Mouse (Mus musculus): ENCODE measurements at regions not wholly inside any gene's neighbourhood (a gene's known extent, or its start where the extent isn't known, plus 50 kb on each side); places are given as distances from the start of the nearest gene placed in this dataset.

GRCm38 (mm10) chr3:18460267-18460666, 512.1 kb downstream of the Cypt12 start:
- H3K9me3 ChIP-seq (ENCODE audit: control insufficient read depth, low read length): no peaks in the 10 kb centered on the region
- no peak overlapping the region for H3K4me2 ChIP-seq (ENCODE audit: low read depth, low read length)
- no peaks in the 10 kb centered on the region for H3K36me3 ChIP-seq (ENCODE audit: control insufficient read depth, insufficient read depth, low read length)
- H3K27ac ChIP-seq (replicated peaks; ENCODE audit: low read depth, low read length): no peak overlapping the region
- no peak for DNase-seq (ENCODE audit: low spot score)
- ATAC-seq (ENCODE audit: low read depth): no peak
- no peaks in the 10 kb centered on the region for H3K27me3 ChIP-seq (replicated peaks; ENCODE audit: control insufficient read depth, insufficient read depth, low read length)
- WGBS: 84% methylated on average over 1 of the region's 1 CpGs
- no peak overlapping the region for H3K9ac ChIP-seq (ENCODE audit: low read depth, low read length)
- no peak overlapping the region for H3K4me3 ChIP-seq (ENCODE audit: low read depth, low read length)
- no peaks in the 10 kb centered on the region for H3K4me1 ChIP-seq (ENCODE audit: control insufficient read depth, insufficient read depth, low read length)

- Histone ChIP-seq H3K9me3 (ENCODE audit: control insufficient read depth, low read length) (no peaks in the 10 kb centered on the region), H3K27ac (replicated peaks; ENCODE audit: low read depth, low read length) (no peak overlapping the region), H3K4me3 (ENCODE audit: low read depth, low read length) (no peak overlapping the region), H3K9ac (ENCODE audit: low read depth, low read length) (no peak overlapping the region), H3K4me2 (ENCODE audit: low read depth, low read length) (no peak overlapping the region), H3K27me3 (replicated peaks; ENCODE audit: control insufficient read depth, insufficient read depth, low read length) (no peaks in the 10 kb centered on the region), H3K36me3 (ENCODE audit: control insufficient read depth, insufficient read depth, low read length) (no peaks in the 10 kb centered on the region), H3K4me1 (ENCODE audit: control insufficient read depth, insufficient read depth, low read length) (no peaks in the 10 kb centered on the region)
- ATAC-seq (ENCODE audit: low read depth) (no peak), DNase-seq (ENCODE audit: low spot score) (no peak)
- WGBS: 70% methylated on average over 3 of the region's 3 CpGs
These were observed 523.6 kb downstream of the Cypt12 start for GRCm38 (mm10) chr3:18471846-18472245.

GRCm38 (mm10) chr3:18479557-18479956, 531.3 kb downstream of the Cypt12 start:
- WGBS: 76% methylated on average over 2 of the region's 2 CpGs
- no peak for ATAC-seq (ENCODE audit: low read depth)
- no peaks in the 10 kb centered on the region for H3K9me3 ChIP-seq (ENCODE audit: control insufficient read depth, low read length)

DNA sequence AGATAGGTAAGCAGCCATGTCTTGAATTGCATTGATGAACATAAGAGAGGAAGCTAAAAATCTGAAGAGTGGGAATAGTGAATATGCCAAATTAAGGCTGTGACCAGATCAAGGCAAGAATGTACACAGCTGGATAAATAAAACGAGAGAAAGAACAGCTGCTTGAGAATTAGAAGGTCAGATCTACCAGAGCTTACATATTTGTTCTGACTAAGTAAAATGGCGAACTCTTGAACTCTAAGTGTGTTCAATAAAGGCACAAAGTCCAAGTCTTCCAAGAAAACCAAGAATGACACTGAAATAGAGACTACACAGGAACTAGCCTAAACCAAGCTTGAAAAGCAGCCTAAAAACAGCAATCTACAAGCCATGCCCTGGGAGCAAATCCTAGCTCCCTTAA, 533.8 kb downstream of the Cypt12 start:
- Histone ChIP-seq H3K27ac (replicated peaks; ENCODE audit: low read depth, low read length) (no peak overlapping the region), H3K9ac (ENCODE audit: low read depth, low read length) (no peak overlapping the region), H3K4me1 (ENCODE audit: control insufficient read depth, insufficient read depth, low read length) (no peaks in the 10 kb centered on the region), H3K4me2 (ENCODE audit: low read depth, low read length) (no peak overlapping the region), H3K9me3 (ENCODE audit: control insufficient read depth, low read length) (peaks cover 9% of the 10 kb centered on the region), H3K27me3 (replicated peaks; ENCODE audit: control insufficient read depth, insufficient read depth, low read length) (no peaks in the 10 kb centered on the region), H3K4me3 (ENCODE audit: low read depth, low read length) (no peak overlapping the region), H3K36me3 (ENCODE audit: control insufficient read depth, insufficient read depth, low read length) (no peaks in the 10 kb centered on the region)
- ATAC-seq (ENCODE audit: low read depth) (no peak), DNase-seq (ENCODE audit: low spot score) (no peak)
- WGBS: 68% methylated on average over 2 of the region's 2 CpGs

More at GRCm38 (mm10) chr3:18479557-18479956, 531.3 kb downstream of the Cypt12 start:
- no peak for DNase-seq (ENCODE audit: low spot score)
- H3K9ac ChIP-seq (ENCODE audit: low read depth, low read length): no peak overlapping the region
- no peak overlapping the region for H3K27ac ChIP-seq (replicated peaks; ENCODE audit: low read depth, low read length)
- H3K4me3 ChIP-seq (ENCODE audit: low read depth, low read length): no peak overlapping the region
- no peaks in the 10 kb centered on the region for H3K27me3 ChIP-seq (replicated peaks; ENCODE audit: control insufficient read depth, insufficient read depth, low read length)
- H3K4me2 ChIP-seq (ENCODE audit: low read depth, low read length): no peak overlapping the region
- no peaks in the 10 kb centered on the region for H3K4me1 ChIP-seq (ENCODE audit: control insufficient read depth, insufficient read depth, low read length)
- H3K36me3 ChIP-seq (ENCODE audit: control insufficient read depth, insufficient read depth, low read length): no peaks in the 10 kb centered on the region

- no peaks in the 10 kb centered on the region for H3K27me3 ChIP-seq (replicated peaks; ENCODE audit: control insufficient read depth, insufficient read depth, low read length)
- H3K36me3 ChIP-seq (ENCODE audit: control insufficient read depth, insufficient read depth, low read length): no peaks in the 10 kb centered on the region
- DNase-seq (ENCODE audit: low spot score) (no peak), ATAC-seq (ENCODE audit: low read depth) (no peak)
- peaks cover 9% of the 10 kb centered on the region for H3K9me3 ChIP-seq (ENCODE audit: control insufficient read depth, low read length)
- 85% methylated on average over 2 of the region's 2 CpGs for WGBS
- H3K9ac ChIP-seq (ENCODE audit: low read depth, low read length): no peak overlapping the region
- H3K27ac ChIP-seq (replicated peaks; ENCODE audit: low read depth, low read length): no peak overlapping the region
- H3K4me3 ChIP-seq (ENCODE audit: low read depth, low read length): no peak overlapping the region
- no peak overlapping the region for H3K4me2 ChIP-seq (ENCODE audit: low read depth, low read length)
- no peaks in the 10 kb centered on the region for H3K4me1 ChIP-seq (ENCODE audit: control insufficient read depth, insufficient read depth, low read length)
These were observed 540.7 kb downstream of the Cypt12 start for GRCm38 (mm10) chr3:18488886-18489285.

DNA sequence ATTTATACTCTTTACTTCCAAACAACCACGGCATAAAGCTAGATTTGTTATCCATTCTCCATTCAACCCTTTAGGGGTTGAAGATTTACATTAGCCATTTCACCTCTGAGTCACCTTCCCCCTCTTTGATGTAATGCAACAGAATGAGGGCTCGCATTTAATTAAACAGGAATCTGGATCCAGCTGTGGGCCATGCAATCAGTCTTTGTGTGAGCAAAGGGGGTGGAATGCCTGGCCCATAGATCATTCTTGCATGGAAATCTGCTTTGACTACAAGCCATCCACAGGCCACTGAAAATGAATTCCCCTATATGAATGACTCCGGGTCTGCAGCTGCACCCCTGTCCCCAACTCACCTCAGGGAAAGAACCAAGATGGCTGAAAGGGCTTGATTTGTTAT, 574.4 kb downstream of the Cypt12 start:
- H3K9ac ChIP-seq (ENCODE audit: low read depth, low read length): no peak overlapping the region
- H3K9me3 ChIP-seq (ENCODE audit: control insufficient read depth, low read length): no peaks in the 10 kb centered on the region
- WGBS: 47% methylated on average over 3 of the region's 3 CpGs
- no peak overlapping the region for H3K4me2 ChIP-seq (ENCODE audit: low read depth, low read length)
- H3K27ac ChIP-seq (replicated peaks; ENCODE audit: low read depth, low read length): no peak overlapping the region
- ATAC-seq (ENCODE audit: low read depth) (no peak), DNase-seq (ENCODE audit: low spot score) (no peak)
- H3K4me3 ChIP-seq (ENCODE audit: low read depth, low read length): no peak overlapping the region
- no peaks in the 10 kb centered on the region for H3K4me1 ChIP-seq (ENCODE audit: control insufficient read depth, insufficient read depth, low read length)
- H3K36me3 ChIP-seq (ENCODE audit: control insufficient read depth, insufficient read depth, low read length): no peaks in the 10 kb centered on the region
- no peaks in the 10 kb centered on the region for H3K27me3 ChIP-seq (replicated peaks; ENCODE audit: control insufficient read depth, insufficient read depth, low read length)

DNA sequence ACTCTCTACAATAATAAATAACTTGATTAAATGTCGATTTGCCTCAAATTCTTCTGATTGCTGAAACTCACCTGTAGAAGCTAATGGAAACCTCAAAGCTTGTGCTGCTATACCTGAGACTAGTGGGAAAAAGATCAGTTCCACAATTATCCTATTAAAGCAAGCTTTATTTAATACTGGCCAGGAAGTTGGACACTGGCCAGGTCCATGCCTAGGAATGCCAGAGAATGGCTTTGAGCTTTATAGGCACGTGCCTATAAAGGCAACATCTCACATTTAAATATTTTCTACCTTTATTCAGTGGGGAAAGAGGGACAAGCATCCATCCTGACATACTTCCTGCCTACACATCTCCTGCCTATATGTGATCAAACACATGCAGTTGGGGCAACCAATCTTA, 575.8 kb downstream of the Cypt12 start:
- H3K27ac ChIP-seq (replicated peaks; ENCODE audit: low read depth, low read length): no peak overlapping the region
- H3K27me3 ChIP-seq (replicated peaks; ENCODE audit: control insufficient read depth, insufficient read depth, low read length): no peaks in the 10 kb centered on the region
- no peaks in the 10 kb centered on the region for H3K36me3 ChIP-seq (ENCODE audit: control insufficient read depth, insufficient read depth, low read length)
- no peak overlapping the region for H3K4me2 ChIP-seq (ENCODE audit: low read depth, low read length)
- H3K4me1 ChIP-seq (ENCODE audit: control insufficient read depth, insufficient read depth, low read length): no peaks in the 10 kb centered on the region
- 71% methylated on average over 2 of the region's 2 CpGs for WGBS
- no peak overlapping the region for H3K9ac ChIP-seq (ENCODE audit: low read depth, low read length)
- no peak for DNase-seq (ENCODE audit: low spot score)
- no peak overlapping the region for H3K4me3 ChIP-seq (ENCODE audit: low read depth, low read length)
- H3K9me3 ChIP-seq (ENCODE audit: control insufficient read depth, low read length): no peaks in the 10 kb centered on the region
- no peak for ATAC-seq (ENCODE audit: low read depth)

DNA sequence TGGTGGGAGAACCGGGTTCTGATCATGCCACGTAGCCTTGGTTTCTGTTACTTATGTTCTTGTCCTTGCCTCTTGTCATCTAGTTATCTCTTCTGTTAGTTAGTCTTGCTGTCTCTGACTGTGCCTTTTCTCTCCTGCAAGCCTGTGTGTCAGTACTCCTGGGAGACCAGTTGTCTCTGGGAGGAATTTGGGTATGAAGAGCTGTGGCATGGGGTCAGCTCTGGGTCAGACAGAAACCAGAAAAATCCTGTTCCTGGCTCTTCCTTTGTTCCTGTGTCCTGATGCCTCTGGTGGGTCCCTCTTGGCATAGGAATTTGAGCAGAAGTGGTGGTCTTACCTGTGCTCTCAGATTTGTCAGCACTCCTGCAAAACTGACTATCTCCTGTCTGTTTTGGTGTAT, 609.0 kb downstream of the Cypt12 start:
- Histone ChIP-seq H3K4me2 (ENCODE audit: low read depth, low read length) (no peak overlapping the region), H3K4me1 (ENCODE audit: control insufficient read depth, insufficient read depth, low read length) (no peaks in the 10 kb centered on the region), H3K9me3 (ENCODE audit: control insufficient read depth, low read length) (no peaks in the 10 kb centered on the region), H3K9ac (ENCODE audit: low read depth, low read length) (no peak overlapping the region), H3K36me3 (ENCODE audit: control insufficient read depth, insufficient read depth, low read length) (no peaks in the 10 kb centered on the region), H3K4me3 (ENCODE audit: low read depth, low read length) (no peak overlapping the region), H3K27ac (replicated peaks; ENCODE audit: low read depth, low read length) (no peak overlapping the region), H3K27me3 (replicated peaks; ENCODE audit: control insufficient read depth, insufficient read depth, low read length) (no peaks in the 10 kb centered on the region)
- DNase-seq (ENCODE audit: low spot score): no peak
- WGBS: 97% methylated on average over 2 of the region's 2 CpGs
- no peak for ATAC-seq (ENCODE audit: low read depth)

- WGBS: 57% methylated on average over 4 of the region's 4 CpGs
- H3K4me1 ChIP-seq (ENCODE audit: control insufficient read depth, insufficient read depth, low read length): no peaks in the 10 kb centered on the region
- ATAC-seq (ENCODE audit: low read depth): no peak
These were observed 612.1 kb downstream of the Cypt12 start for GRCm38 (mm10) chr3:18560282-18560785.

More at GRCm38 (mm10) chr3:18560282-18560785, 612.1 kb downstream of the Cypt12 start:
- H3K9ac ChIP-seq (ENCODE audit: low read depth, low read length): no peak overlapping the region
- H3K36me3 ChIP-seq (ENCODE audit: control insufficient read depth, insufficient read depth, low read length): no peaks in the 10 kb centered on the region
- H3K9me3 ChIP-seq (ENCODE audit: control insufficient read depth, low read length): no peaks in the 10 kb centered on the region
- no peak overlapping the region for H3K27ac ChIP-seq (replicated peaks; ENCODE audit: low read depth, low read length)
- DNase-seq (ENCODE audit: low spot score): peak; percentile 39
- H3K27me3 ChIP-seq (replicated peaks; ENCODE audit: control insufficient read depth, insufficient read depth, low read length): no peaks in the 10 kb centered on the region
- H3K4me3 ChIP-seq (ENCODE audit: low read depth, low read length): no peak overlapping the region
- H3K4me2 ChIP-seq (ENCODE audit: low read depth, low read length): no peak overlapping the region
